Mouse (Mus musculus): ENCODE results near the gene Spocd1. TPM values are rescaled to one million over a fixed set of nuclear protein-coding genes. Genes with fewer than 3 reads are reported as not detected.

Spocd1 gene
- polyA plus RNA-seq, 1 experiment from 2014 or later: not detected

- 95% methylated on average over 4 of the region's 4 CpGs for WGBS
- no peak for ATAC-seq (ENCODE audit: low read depth)
- no peaks in the 10 kb centered on the region for H3K9me3 ChIP-seq (ENCODE audit: control insufficient read depth, low read length)
- no peak overlapping the region for H3K4me2 ChIP-seq (ENCODE audit: low read depth, low read length)
- no peak overlapping the region for H3K4me3 ChIP-seq (ENCODE audit: low read depth, low read length)
- no peak overlapping the region for H3K9ac ChIP-seq (replicated peaks; ENCODE audit: low read depth, low read length)
- no peaks in the 10 kb centered on the region for H3K4me1 ChIP-seq (ENCODE audit: control insufficient read depth, insufficient read depth, low read length)
- H3K27me3 ChIP-seq (ENCODE audit: control insufficient read depth, insufficient read depth, low read length): no peaks in the 10 kb centered on the region
- H3K27ac ChIP-seq (ENCODE audit: low read depth, low read length): no peak overlapping the region
- H3K36me3 ChIP-seq (ENCODE audit: control insufficient read depth, insufficient read depth, low read length): no peaks in the 10 kb centered on the region
These were observed 26.7 kb upstream of the Spocd1 start for GRCm38 (mm10) chr4:129902394-129902793.

- H3K4me2 ChIP-seq (ENCODE audit: low read depth, low read length): no peak overlapping the region
- 69% methylated on average over 3 of the region's 3 CpGs for WGBS
- no peak overlapping the region for H3K9ac ChIP-seq (replicated peaks; ENCODE audit: low read depth, low read length)
- no peak overlapping the region for H3K4me3 ChIP-seq (ENCODE audit: low read depth, low read length)
- no peak for ATAC-seq (ENCODE audit: low read depth)
- H3K4me1 ChIP-seq (ENCODE audit: control insufficient read depth, insufficient read depth, low read length): no peaks in the 10 kb centered on the region
- no peaks in the 10 kb centered on the region for H3K9me3 ChIP-seq (ENCODE audit: control insufficient read depth, low read length)
- H3K27me3 ChIP-seq (ENCODE audit: control insufficient read depth, insufficient read depth, low read length): no peaks in the 10 kb centered on the region
- H3K27ac ChIP-seq (ENCODE audit: low read depth, low read length): no peak overlapping the region
- no peaks in the 10 kb centered on the region for H3K36me3 ChIP-seq (ENCODE audit: control insufficient read depth, insufficient read depth, low read length)
These were observed 25.5 kb upstream of the Spocd1 start for GRCm38 (mm10) chr4:129903577-129903976.

- H3K36me3 ChIP-seq (ENCODE audit: control insufficient read depth, insufficient read depth, low read length): no peaks in the 10 kb centered on the region
- no peaks in the 10 kb centered on the region for H3K27me3 ChIP-seq (ENCODE audit: control insufficient read depth, insufficient read depth, low read length)
- no peak overlapping the region for H3K4me2 ChIP-seq (ENCODE audit: low read depth, low read length)
- H3K4me3 ChIP-seq (ENCODE audit: low read depth, low read length): no peak overlapping the region
- no peaks in the 10 kb centered on the region for H3K9me3 ChIP-seq (ENCODE audit: control insufficient read depth, low read length)
- no peaks in the 10 kb centered on the region for H3K4me1 ChIP-seq (ENCODE audit: control insufficient read depth, insufficient read depth, low read length)
- no peak overlapping the region for H3K9ac ChIP-seq (replicated peaks; ENCODE audit: low read depth, low read length)
- H3K27ac ChIP-seq (ENCODE audit: low read depth, low read length): no peak overlapping the region
- ATAC-seq (ENCODE audit: low read depth): no peak
- 89% methylated on average over 3 of the region's 3 CpGs for WGBS
These were observed 24.0 kb upstream of the Spocd1 start for GRCm38 (mm10) chr4:129905032-129905431.

GRCm38 (mm10) chr4:129906016-129906415 is 23.0 kb upstream of the Spocd1 start:
- 73% methylated on average over 13 of the region's 13 CpGs for WGBS
- no peaks in the 10 kb centered on the region for H3K36me3 ChIP-seq (ENCODE audit: control insufficient read depth, insufficient read depth, low read length)
- ATAC-seq (ENCODE audit: low read depth): no peak

GRCm38 (mm10) chr4:129908836-129909235 is 20.2 kb upstream of the Spocd1 start:
- no peak for ATAC-seq (ENCODE audit: low read depth)
- Histone ChIP-seq H3K27me3 (ENCODE audit: control insufficient read depth, insufficient read depth, low read length) (no peaks in the 10 kb centered on the region), H3K27ac (ENCODE audit: low read depth, low read length) (no peak overlapping the region), H3K4me3 (ENCODE audit: low read depth, low read length) (no peak overlapping the region), H3K4me2 (ENCODE audit: low read depth, low read length) (no peak overlapping the region), H3K9ac (replicated peaks; ENCODE audit: low read depth, low read length) (no peak overlapping the region), H3K9me3 (ENCODE audit: control insufficient read depth, low read length) (no peaks in the 10 kb centered on the region), H3K4me1 (ENCODE audit: control insufficient read depth, insufficient read depth, low read length) (0 out of 2 replicates have a peak, but pooled peaks cover 3% of the 10 kb centered on the region), H3K36me3 (ENCODE audit: control insufficient read depth, insufficient read depth, low read length) (no peaks in the 10 kb centered on the region)
- 42% methylated on average over 3 of the region's 3 CpGs for WGBS

More at GRCm38 (mm10) chr4:129906016-129906415, 23.0 kb upstream of the Spocd1 start:
- no peak overlapping the region for H3K9ac ChIP-seq (replicated peaks; ENCODE audit: low read depth, low read length)
- H3K9me3 ChIP-seq (ENCODE audit: control insufficient read depth, low read length): no peaks in the 10 kb centered on the region
- H3K4me3 ChIP-seq (ENCODE audit: low read depth, low read length): no peak overlapping the region
- H3K4me2 ChIP-seq (ENCODE audit: low read depth, low read length): no peak overlapping the region
- H3K27me3 ChIP-seq (ENCODE audit: control insufficient read depth, insufficient read depth, low read length): no peaks in the 10 kb centered on the region
- H3K27ac ChIP-seq (ENCODE audit: low read depth, low read length): no peak overlapping the region
- H3K4me1 ChIP-seq (ENCODE audit: control insufficient read depth, insufficient read depth, low read length): no peaks in the 10 kb centered on the region

- H3K9ac ChIP-seq (replicated peaks; ENCODE audit: low read depth, low read length): no peak overlapping the region
- 79% methylated on average over 4 of the region's 4 CpGs for WGBS
- H3K27ac ChIP-seq (ENCODE audit: low read depth, low read length): no peak overlapping the region
- no peaks in the 10 kb centered on the region for H3K9me3 ChIP-seq (ENCODE audit: control insufficient read depth, low read length)
- H3K4me2 ChIP-seq (ENCODE audit: low read depth, low read length): no peak overlapping the region
- no peak overlapping the region for H3K4me3 ChIP-seq (ENCODE audit: low read depth, low read length)
- H3K36me3 ChIP-seq (ENCODE audit: control insufficient read depth, insufficient read depth, low read length): no peaks in the 10 kb centered on the region
- ATAC-seq (ENCODE audit: low read depth): no peak
- no peaks in the 10 kb centered on the region for H3K27me3 ChIP-seq (ENCODE audit: control insufficient read depth, insufficient read depth, low read length)
- H3K4me1 ChIP-seq (ENCODE audit: control insufficient read depth, insufficient read depth, low read length): 0 out of 2 replicates have a peak, but pooled peaks cover 3% of the 10 kb centered on the region
These were observed 19.8 kb upstream of the Spocd1 start for GRCm38 (mm10) chr4:129909261-129909731.

- ATAC-seq (ENCODE audit: low read depth): no peak
These were observed 16.1 kb upstream of the Spocd1 start for GRCm38 (mm10) chr4:129912998-129913397.

GRCm38 (mm10) chr4:129913761-129914644 is 15.0 kb upstream of the Spocd1 start:
- Histone ChIP-seq H3K4me2 (ENCODE audit: low read depth, low read length) (no peak overlapping the region), H3K9me3 (ENCODE audit: control insufficient read depth, low read length) (no peaks in the 10 kb centered on the region), H3K36me3 (ENCODE audit: control insufficient read depth, insufficient read depth, low read length) (no peaks in the 10 kb centered on the region), H3K4me3 (ENCODE audit: low read depth, low read length) (no peak overlapping the region), H3K9ac (replicated peaks; ENCODE audit: low read depth, low read length) (no peak overlapping the region), H3K27ac (ENCODE audit: low read depth, low read length) (no peak overlapping the region), H3K27me3 (ENCODE audit: control insufficient read depth, insufficient read depth, low read length) (no peaks in the 10 kb centered on the region), H3K4me1 (ENCODE audit: control insufficient read depth, insufficient read depth, low read length) (0 out of 2 replicates have a peak, but pooled peaks cover 3% of the 10 kb centered on the region)
- ATAC-seq (ENCODE audit: low read depth): no peak
- WGBS: 23% methylated on average over 16 of the region's 16 CpGs

More at GRCm38 (mm10) chr4:129912998-129913397, 16.1 kb upstream of the Spocd1 start:
- 84% methylated on average over 3 of the region's 3 CpGs for WGBS
- Histone ChIP-seq H3K27me3 (ENCODE audit: control insufficient read depth, insufficient read depth, low read length) (no peaks in the 10 kb centered on the region), H3K27ac (ENCODE audit: low read depth, low read length) (no peak overlapping the region), H3K4me2 (ENCODE audit: low read depth, low read length) (no peak overlapping the region), H3K4me3 (ENCODE audit: low read depth, low read length) (no peak overlapping the region), H3K9me3 (ENCODE audit: control insufficient read depth, low read length) (no peaks in the 10 kb centered on the region), H3K4me1 (ENCODE audit: control insufficient read depth, insufficient read depth, low read length) (0 out of 2 replicates have a peak, but pooled peaks cover 3% of the 10 kb centered on the region), H3K9ac (replicated peaks; ENCODE audit: low read depth, low read length) (no peak overlapping the region), H3K36me3 (ENCODE audit: control insufficient read depth, insufficient read depth, low read length) (no peaks in the 10 kb centered on the region)

GRCm38 (mm10) chr4:129914686-129915085 is 14.4 kb upstream of the Spocd1 start:
- Histone ChIP-seq H3K4me2 (ENCODE audit: low read depth, low read length) (no peak overlapping the region), H3K4me1 (ENCODE audit: control insufficient read depth, insufficient read depth, low read length) (0 out of 2 replicates have a peak, but pooled peaks cover 3% of the 10 kb centered on the region), H3K9me3 (ENCODE audit: control insufficient read depth, low read length) (no peaks in the 10 kb centered on the region), H3K36me3 (ENCODE audit: control insufficient read depth, insufficient read depth, low read length) (no peaks in the 10 kb centered on the region), H3K9ac (replicated peaks; ENCODE audit: low read depth, low read length) (no peak overlapping the region), H3K27ac (ENCODE audit: low read depth, low read length) (no peak overlapping the region), H3K27me3 (ENCODE audit: control insufficient read depth, insufficient read depth, low read length) (no peaks in the 10 kb centered on the region), H3K4me3 (ENCODE audit: low read depth, low read length) (no peak overlapping the region)
- 79% methylated on average over 4 of the region's 4 CpGs for WGBS
- ATAC-seq (ENCODE audit: low read depth): no peak

Measured in neural tube, embryonic 14.5 days (tissue).